Mouse (Mus musculus) stomach, embryonic 14.5 days (tissue): ENCODE data around the gene Notch2. TPM values are rescaled to one million over a fixed set of nuclear protein-coding genes. Genes with fewer than 3 reads are reported as not detected.
A peak's percentile ranks its signal among the peaks of the same experiment; 100 is the strongest.
"Not testable (repeated sequence)": the region's sequence is repeated elsewhere in the genome, so short reads cannot be mapped to it uniquely, and the experiment has no call there.

Experiments
- ATAC-seq: fragments of 200-750 bp; cut with Nextera tagmentation; 2 replicates; pipeline ENCODE4 v1.8.0; 2017; ENCODE audit warnings: low read depth, moderate TSS enrichment; ENCODE audit not compliant: insufficient number of reproducible peaks, insufficient read depth, low FRiP score
- H3K27ac ChIP-seq: fragments of 300-500 bp; sonication (generic); 2 replicates; pipeline ENCODE4 v1.5.1; 2014; ENCODE audit warnings: mild to moderate bottlenecking, low read length, moderate library complexity, mixed read lengths
- H3K27me3 ChIP-seq: fragments of 300-500 bp; sonication (generic); 2 replicates; pipeline ENCODE4 v1.6.1; 2014; ENCODE audit warnings: low read length, control low read depth, mixed read lengths; ENCODE audit not compliant: control insufficient read depth, insufficient read depth
- H3K36me3 ChIP-seq: fragments of 300-500 bp; sonication (generic); 2 replicates; pipeline ENCODE4 v1.6.1; 2014; ENCODE audit warnings: mild to moderate bottlenecking, control low read depth, low read length, moderate library complexity, mixed read lengths; ENCODE audit not compliant: control insufficient read depth, insufficient read depth
- H3K4me1 ChIP-seq: fragments of 300-500 bp; sonication (generic); 2 replicates; pipeline ENCODE4 v1.6.1; 2014; ENCODE audit warnings: low read length, control low read depth, mixed read lengths; ENCODE audit not compliant: control insufficient read depth, insufficient read depth
- H3K4me2 ChIP-seq: fragments of 300-500 bp; sonication (generic); replicated peaks from 2 replicates; pipeline ENCODE4 v1.6.1; 2014; ENCODE audit warnings: low read depth, low read length, control low read depth
- H3K4me3 ChIP-seq: fragments of 300-500 bp; sonication (generic); 2 replicates; pipeline ENCODE4 v1.5.1; 2014; ENCODE audit warnings: low read depth, low read length, control low read depth
- H3K9ac ChIP-seq: fragments of 300-500 bp; sonication (generic); replicated peaks from 2 replicates; pipeline ENCODE4 v1.6.1; 2014; ENCODE audit warnings: low read depth, mild to moderate bottlenecking, control low read depth, low read length, moderate library complexity, mixed read lengths
- H3K9me3 ChIP-seq: fragments of 300-500 bp; sonication (generic); 2 replicates; pipeline ENCODE4 v1.6.1; 2016; ENCODE audit warnings: low read depth, low read length, control low read depth; ENCODE audit not compliant: control insufficient read depth
- WGBS: fragments of 180-500 bp; shearing (Covaris S2); extraction: QIAGEN DNeasy Blood & Tissue Kit; methylation state at CpG from one replicate; pipeline ENCODE4 v1.1.7; 2014; 5-methylcytosine and 5-hydroxymethylcytosine counted together
- polyA plus RNA-seq: library from polyadenylated mRNA; unstranded; fragments of >200 nt; fragmentation: Nextera tagmentation; extraction: Ambion mirVana; gene quantifications from 2 replicates; pipeline ENCODE4 v1.2.1, GENCODE M21; 2014

The Notch2 gene
- polyA plus RNA-seq, 1 experiment from 2014 or later = 36.2 TPM

DNA sequence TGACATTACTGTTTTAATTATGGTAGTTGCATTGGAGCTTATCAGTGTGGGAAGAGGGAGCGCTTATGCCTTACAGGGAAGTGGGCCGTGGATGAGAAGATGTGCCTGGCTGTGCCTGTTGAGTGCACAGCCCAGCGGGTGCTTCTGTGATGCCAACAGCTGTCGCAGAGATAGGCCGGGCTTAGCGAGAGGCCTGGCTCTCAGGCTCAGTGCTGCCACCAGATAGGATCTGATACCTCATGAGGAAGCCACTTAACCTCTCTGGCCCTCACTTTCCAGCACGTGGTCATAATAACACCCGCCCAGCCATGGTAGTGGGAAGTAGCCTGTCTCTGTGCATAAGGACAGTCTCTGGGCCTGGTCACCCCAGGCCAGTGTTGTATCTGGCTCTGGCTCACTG lies 33.0 kb downstream of the Notch2 start:
- ATAC-seq = no peak
- Histone ChIP-seq H3K27me3 (no peaks in the 10 kb centered on the region), H3K36me3 (no peaks in the 10 kb centered on the region), H3K4me2 (no peak overlapping the region), H3K4me3 (no peak overlapping the region), H3K27ac (no peak overlapping the region), H3K9ac (no peak overlapping the region), H3K4me1 (peaks cover 56% of the 10 kb centered on the region), H3K9me3 (no peaks in the 10 kb centered on the region)
- WGBS = 62% methylated on average over 8 of the region's 8 CpGs

DNA sequence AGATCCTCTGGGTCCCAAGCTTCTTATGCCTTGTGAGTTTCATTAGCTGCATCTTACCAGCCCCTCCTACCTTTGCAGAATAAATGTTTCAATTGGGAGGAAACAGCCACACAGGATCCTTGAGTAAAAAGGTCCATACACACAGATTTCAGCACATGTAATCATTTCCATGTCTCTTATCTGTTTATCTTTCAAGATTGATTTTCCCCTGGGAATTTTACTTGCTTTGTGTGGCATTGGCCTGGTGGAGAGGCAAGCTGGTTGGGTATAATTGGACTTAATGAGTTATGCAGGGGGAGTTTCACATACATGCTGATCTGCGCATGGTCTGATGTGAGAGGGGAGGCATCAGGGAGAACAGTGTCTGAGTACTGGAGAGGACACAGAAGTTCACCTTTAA lies 36.3 kb downstream of the Notch2 start:
- Histone ChIP-seq H3K27me3 (no peaks in the 10 kb centered on the region), H3K9ac (no peak overlapping the region), H3K36me3 (no peaks in the 10 kb centered on the region), H3K4me3 (no peak overlapping the region), H3K4me1 (peaks cover 53% of the 10 kb centered on the region), H3K9me3 (no peaks in the 10 kb centered on the region), H3K4me2 (no peak overlapping the region), H3K27ac (no peak overlapping the region; the same call in 1 of the 2 replicates)
- ATAC-seq = no peak
- WGBS = 92% methylated on average over 1 of the region's 1 CpGs

DNA sequence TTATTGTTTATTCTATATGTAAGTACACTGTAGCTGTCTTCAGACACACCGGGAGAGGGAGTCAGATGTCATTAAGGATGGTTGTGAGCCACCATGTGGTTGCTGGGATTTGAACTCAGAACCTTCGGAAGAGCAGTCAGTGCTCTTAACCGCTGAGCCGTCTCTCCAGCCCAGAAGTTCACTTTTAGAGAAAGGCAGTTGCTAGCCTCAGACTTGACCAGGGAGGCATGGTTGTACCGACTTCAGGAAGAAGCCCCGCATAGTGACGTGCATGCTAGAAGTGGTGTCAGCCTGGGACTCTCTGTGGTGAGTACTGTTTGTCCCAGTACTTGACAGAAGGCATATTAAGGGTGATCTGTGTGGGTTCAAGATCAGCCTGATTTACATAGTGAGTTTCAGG lies 36.8 kb downstream of the Notch2 start:
- not testable (repeated sequence) for H3K4me2 ChIP-seq, H3K4me3 ChIP-seq, H3K9me3 ChIP-seq, H3K27me3 ChIP-seq, ATAC-seq, H3K27ac ChIP-seq, H3K36me3 ChIP-seq, H3K9ac ChIP-seq
- peaks cover 52% of the 10 kb centered on the region for H3K4me1 ChIP-seq
- 83% methylated on average over 7 of the region's 7 CpGs for WGBS

DNA sequence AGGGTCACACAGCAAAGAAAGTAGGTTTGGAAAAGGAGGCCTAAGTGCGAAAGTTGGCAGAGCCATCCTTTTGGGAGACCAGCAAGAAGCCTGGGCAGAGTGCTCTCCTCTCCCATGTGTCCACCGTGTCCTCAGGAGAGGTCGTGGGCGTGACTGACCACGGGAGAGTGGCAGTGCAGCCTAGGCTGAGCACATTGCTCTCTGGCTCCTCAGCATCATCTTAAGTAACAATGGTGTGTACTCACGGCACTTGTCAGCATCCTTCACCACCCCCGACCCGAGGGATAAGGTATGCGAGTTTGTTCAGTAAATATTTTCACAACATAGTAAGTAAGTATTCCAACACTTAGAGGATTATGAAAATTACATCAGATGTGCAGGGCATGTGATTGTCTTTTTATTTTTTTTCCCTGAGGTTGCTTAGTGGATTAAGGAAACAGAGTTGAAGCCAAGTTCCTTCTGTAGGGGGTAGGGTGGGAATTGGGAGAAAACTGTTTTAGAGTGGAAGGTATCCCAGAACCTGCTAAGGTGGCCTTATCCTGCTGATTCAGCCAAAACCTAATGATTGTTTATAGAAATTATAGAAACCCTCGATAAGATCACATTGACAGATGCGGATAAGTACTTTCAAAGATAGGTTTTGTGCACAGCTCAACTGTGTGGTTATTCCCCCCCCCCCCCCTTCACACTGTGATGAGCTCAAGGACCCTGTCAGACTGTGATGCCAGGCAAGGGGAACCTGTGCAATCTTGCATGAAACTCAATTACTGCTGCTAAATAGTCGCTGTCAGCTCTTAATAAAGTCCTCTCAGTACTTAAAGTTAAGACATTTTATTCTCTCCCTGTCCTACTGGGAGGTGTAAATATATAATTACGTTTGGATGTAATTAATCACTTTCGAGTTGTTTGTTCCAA lies 37.4 kb downstream of the Notch2 start:
- 53% methylated on average over 14 of the region's 14 CpGs for WGBS
- peaks cover 50% of the 10 kb centered on the region for H3K4me1 ChIP-seq
- H3K9ac ChIP-seq = no peak overlapping the region
- no peak overlapping the region for H3K4me2 ChIP-seq
- no peak overlapping the region for H3K4me3 ChIP-seq
- no peaks in the 10 kb centered on the region for H3K27me3 ChIP-seq
- H3K27ac ChIP-seq = no peak overlapping the region; the same call in 1 of the 2 replicates
- ATAC-seq = no peak
- H3K9me3 ChIP-seq = no peaks in the 10 kb centered on the region
- no peaks in the 10 kb centered on the region for H3K36me3 ChIP-seq

DNA sequence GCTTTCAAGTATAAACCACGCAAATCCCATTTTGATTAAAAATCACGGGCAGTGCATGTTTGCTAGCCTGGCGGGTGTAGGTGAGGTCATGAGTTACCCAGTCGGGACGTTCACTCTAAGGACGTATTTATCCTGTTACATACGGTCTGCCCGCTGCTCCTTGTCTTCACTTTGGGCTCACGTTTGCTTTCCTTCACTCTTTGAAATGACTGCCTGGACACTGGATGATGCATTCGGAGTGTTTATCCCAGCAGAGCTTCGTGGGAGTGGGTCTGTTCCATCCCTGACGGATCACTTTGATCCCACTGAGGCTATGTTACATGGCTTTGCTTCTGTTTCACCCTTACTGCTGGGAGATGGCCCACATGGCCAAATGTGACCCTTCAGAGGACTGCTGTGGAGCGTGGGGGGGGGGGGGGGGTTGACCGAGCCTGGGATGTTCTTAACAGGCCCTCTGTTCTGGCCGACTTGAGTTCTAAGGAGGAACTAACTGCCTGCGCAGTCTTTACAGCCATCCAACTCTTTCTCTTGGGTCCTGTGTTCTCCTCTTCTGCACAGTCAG lies 38.2 kb downstream of the Notch2 start:
- peaks cover 42% of the 10 kb centered on the region for H3K4me1 ChIP-seq
- H3K9ac ChIP-seq = no peak overlapping the region
- H3K27me3 ChIP-seq = no peaks in the 10 kb centered on the region
- H3K36me3 ChIP-seq = no peaks in the 10 kb centered on the region
- H3K9me3 ChIP-seq = no peaks in the 10 kb centered on the region
- ATAC-seq = no peak
- H3K27ac ChIP-seq = peak overlapping the region; percentile 71; the same call in 1 of the 2 replicates
- WGBS = 33% methylated on average over 16 of the region's 16 CpGs
- no peak overlapping the region for H3K4me2 ChIP-seq
- H3K4me3 ChIP-seq = no peak overlapping the region

DNA sequence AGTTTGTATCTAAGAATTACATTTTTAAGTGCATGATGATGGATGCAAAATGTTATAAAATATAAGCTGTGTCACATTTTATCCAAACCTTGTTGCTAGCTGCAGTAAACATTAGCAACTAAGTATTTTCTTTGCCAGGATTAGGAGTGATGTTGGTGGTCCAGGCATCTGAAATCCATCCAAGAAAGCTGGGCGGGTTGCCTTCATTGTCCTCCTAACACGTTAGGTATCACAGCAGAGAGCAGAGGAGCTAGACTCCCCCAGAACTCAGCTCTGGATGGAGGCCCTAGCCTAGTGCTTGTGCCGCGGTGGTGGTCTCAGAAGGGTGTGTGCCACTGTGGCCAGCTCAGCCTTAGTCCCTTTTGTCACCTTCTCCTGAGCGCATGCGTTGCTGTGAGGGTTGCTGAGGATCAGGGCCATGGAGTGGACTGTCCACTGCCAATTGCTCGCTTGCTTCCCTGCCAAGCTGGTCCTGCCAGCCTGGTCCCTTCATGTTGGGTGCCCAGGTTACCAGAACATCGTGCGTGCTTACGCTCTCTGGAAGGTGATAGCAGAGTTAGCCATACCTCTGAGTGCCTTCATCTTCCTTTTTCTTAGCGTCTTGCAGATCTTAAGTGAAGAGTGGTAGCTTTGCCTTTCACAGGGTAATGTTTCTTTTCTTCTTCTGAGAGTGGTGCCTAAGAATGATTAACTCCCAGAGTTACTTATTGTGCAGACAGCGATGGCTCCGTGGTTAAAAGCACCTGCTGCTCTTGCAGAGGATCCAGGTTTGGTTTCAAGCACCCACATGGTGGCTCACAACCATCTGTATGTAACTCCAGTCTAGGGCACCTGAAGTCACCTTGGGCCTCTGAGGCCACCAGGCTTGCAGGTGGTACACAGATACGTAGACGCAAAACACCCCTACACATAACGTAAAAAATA lies 39.4 kb downstream of the Notch2 start:
- Histone ChIP-seq H3K36me3 (no peaks in the 10 kb centered on the region), H3K9me3 (no peaks in the 10 kb centered on the region), H3K9ac (no peak overlapping the region), H3K4me1 (peaks cover 38% of the 10 kb centered on the region), H3K27me3 (no peaks in the 10 kb centered on the region), H3K4me3 (no peak overlapping the region), H3K27ac (no peak overlapping the region; the same call in 1 of the 2 replicates), H3K4me2 (no peak overlapping the region)
- peak; percentile 8; the same call in 1 of the 2 replicates for ATAC-seq
- 72% methylated on average over 16 of the region's 16 CpGs for WGBS

DNA sequence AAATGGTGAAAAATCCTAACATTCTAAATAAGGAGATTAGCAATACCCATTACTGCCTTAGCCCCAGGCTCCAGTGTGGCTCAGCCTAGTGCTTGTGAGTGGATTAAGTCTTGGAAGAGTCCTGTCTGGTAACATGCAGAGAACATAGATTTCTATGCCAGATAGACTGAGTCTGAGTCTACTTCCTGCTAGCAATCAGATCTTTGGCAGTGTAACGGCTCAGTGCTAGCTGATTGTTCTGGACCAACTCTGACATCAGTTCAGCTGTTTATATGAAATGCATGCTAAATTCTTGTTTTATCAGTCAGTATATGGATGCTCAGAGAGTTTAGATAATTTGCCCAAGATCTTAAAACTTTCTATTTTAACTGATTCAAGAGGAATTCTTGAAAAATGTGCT lies 40.5 kb downstream of the Notch2 start:
- H3K9ac ChIP-seq = no peak overlapping the region
- no peak for ATAC-seq
- 51% methylated on average over 1 of the region's 1 CpGs for WGBS
- no peak overlapping the region for H3K4me2 ChIP-seq
- no peak overlapping the region for H3K4me3 ChIP-seq
- H3K36me3 ChIP-seq = no peaks in the 10 kb centered on the region
- H3K27me3 ChIP-seq = no peaks in the 10 kb centered on the region
- no peak overlapping the region for H3K27ac ChIP-seq
- no peaks in the 10 kb centered on the region for H3K9me3 ChIP-seq
- peaks cover 38% of the 10 kb centered on the region for H3K4me1 ChIP-seq

DNA sequence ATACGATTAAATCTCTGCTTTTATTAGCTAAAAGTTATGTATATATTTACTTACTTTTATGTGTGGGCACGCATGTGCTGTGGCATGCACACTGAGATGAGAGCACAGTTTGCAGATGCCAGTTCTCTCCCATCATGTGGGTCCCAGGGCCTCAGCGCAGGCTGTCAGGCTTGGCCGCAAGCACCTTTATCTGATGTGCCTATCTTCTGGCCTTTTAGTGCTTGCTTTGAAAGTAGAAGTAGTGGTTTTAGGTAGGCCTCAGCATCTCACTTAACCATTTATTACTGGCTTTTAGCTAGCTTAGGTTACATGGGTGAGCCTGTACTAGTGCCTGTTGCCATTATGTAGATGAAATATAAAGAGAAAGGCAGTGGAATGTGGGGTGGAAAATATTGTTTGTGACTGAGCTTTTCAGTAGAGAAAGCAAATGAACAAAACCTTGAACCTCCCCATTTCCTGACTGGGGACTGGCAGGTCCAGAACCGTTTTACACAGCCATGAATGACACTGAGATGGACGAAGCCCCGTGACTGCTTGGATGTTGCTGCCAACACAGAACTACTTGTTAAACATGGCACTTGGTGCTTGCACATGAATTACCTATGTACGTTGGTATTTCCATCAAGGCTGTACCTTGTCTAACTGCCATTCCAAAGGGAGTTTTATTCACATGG lies 41.1 kb downstream of the Notch2 start:
- H3K9me3 ChIP-seq = no peaks in the 10 kb centered on the region
- no peak overlapping the region; the same call in 1 of the 2 replicates for H3K27ac ChIP-seq
- no peaks in the 10 kb centered on the region for H3K27me3 ChIP-seq
- no peak overlapping the region for H3K9ac ChIP-seq
- H3K4me2 ChIP-seq = no peak overlapping the region
- H3K4me3 ChIP-seq = no peak overlapping the region
- 85% methylated on average over 8 of the region's 8 CpGs for WGBS
- H3K36me3 ChIP-seq = no peaks in the 10 kb centered on the region
- peaks cover 37% of the 10 kb centered on the region for H3K4me1 ChIP-seq
- no peak for ATAC-seq
